Mouse (Mus musculus): ENCODE measurements at regions not wholly inside any gene's neighbourhood (a gene's known extent, or its start where the extent isn't known, plus 50 kb on each side); places are given as distances from the start of the nearest gene placed in this dataset.

GRCm38 (mm10) chr8:24278391-24278790 is 447.3 kb downstream of the Adam3 start:
- H3K27ac ChIP-seq (ENCODE audit: low read depth): no peak overlapping the region
- no peaks in the 10 kb centered on the region for H3K9me3 ChIP-seq (ENCODE audit: low read length)
- H3K36me3 ChIP-seq (replicated peaks; ENCODE audit: insufficient read depth, low read length): no peaks in the 10 kb centered on the region
- no peak for DNase-seq
- no peak for ATAC-seq
- H3K4me2 ChIP-seq (ENCODE audit: low read depth, low read length): no peak overlapping the region
- no peaks in the 10 kb centered on the region for H3K4me1 ChIP-seq (ENCODE audit: insufficient read depth)
- 69% methylated on average over 8 of the region's 8 CpGs for WGBS (ENCODE audit: insufficient replicate concordance)
- TF ChIP-seq CTCF (IDR thresholded peaks at IDR 0.05; ENCODE audit: low read depth) (peak; percentile 31), EP300 (IDR thresholded peaks at IDR 0.05; ENCODE audit: low read depth) (no peak)
- H3K4me3 ChIP-seq (ENCODE audit: low read depth, low read length): no peak overlapping the region
- no peak overlapping the region for H3K9ac ChIP-seq (replicated peaks)
- no peaks in the 10 kb centered on the region for H3K27me3 ChIP-seq (ENCODE audit: insufficient read depth, low read length)

- DNase-seq: no peak
- ATAC-seq: no peak
- no peaks in the 10 kb centered on the region for H3K36me3 ChIP-seq (replicated peaks; ENCODE audit: insufficient read depth, low read length)
- H3K27ac ChIP-seq (ENCODE audit: low read depth): no peak overlapping the region
- no peaks in the 10 kb centered on the region for H3K4me1 ChIP-seq (ENCODE audit: insufficient read depth)
- H3K9me3 ChIP-seq (ENCODE audit: low read length): no peaks in the 10 kb centered on the region
- H3K4me2 ChIP-seq (ENCODE audit: low read depth, low read length): no peak overlapping the region
- no peak overlapping the region for H3K4me3 ChIP-seq (ENCODE audit: low read depth, low read length)
- H3K27me3 ChIP-seq (ENCODE audit: insufficient read depth, low read length): no peaks in the 10 kb centered on the region
- TF ChIP-seq CTCF (IDR thresholded peaks at IDR 0.05; ENCODE audit: low read depth) (no peak), EP300 (IDR thresholded peaks at IDR 0.05; ENCODE audit: low read depth) (no peak)
- no peak overlapping the region for H3K9ac ChIP-seq (replicated peaks)
Measured at GRCm38 (mm10) chr8:24261359-24261758, 464.3 kb downstream of the Adam3 start.

GRCm38 (mm10) chr8:24258622-24259021 is 467.0 kb downstream of the Adam3 start:
- Histone ChIP-seq H3K9me3 (ENCODE audit: low read length) (no peaks in the 10 kb centered on the region), H3K27me3 (ENCODE audit: insufficient read depth, low read length) (no peaks in the 10 kb centered on the region), H3K27ac (ENCODE audit: low read depth) (no peak overlapping the region), H3K9ac (replicated peaks) (no peak overlapping the region), H3K4me3 (ENCODE audit: low read depth, low read length) (no peak overlapping the region), H3K4me2 (ENCODE audit: low read depth, low read length) (no peak overlapping the region), H3K4me1 (ENCODE audit: insufficient read depth) (no peaks in the 10 kb centered on the region), H3K36me3 (replicated peaks; ENCODE audit: insufficient read depth, low read length) (no peaks in the 10 kb centered on the region)
- TF ChIP-seq CTCF (IDR thresholded peaks at IDR 0.05; ENCODE audit: low read depth): no peak
- TF ChIP-seq EP300 (IDR thresholded peaks at IDR 0.05; ENCODE audit: low read depth): no peak
- WGBS (ENCODE audit: insufficient replicate concordance): 79% methylated on average over 3 of the region's 3 CpGs
- ATAC-seq (no peak), DNase-seq (no peak)

- Histone ChIP-seq H3K4me2 (ENCODE audit: low read depth, low read length) (no peak overlapping the region), H3K4me3 (ENCODE audit: low read depth, low read length) (no peak overlapping the region), H3K36me3 (replicated peaks; ENCODE audit: insufficient read depth, low read length) (no peaks in the 10 kb centered on the region), H3K27me3 (ENCODE audit: insufficient read depth, low read length) (no peaks in the 10 kb centered on the region), H3K27ac (ENCODE audit: low read depth) (no peak overlapping the region), H3K4me1 (ENCODE audit: insufficient read depth) (no peaks in the 10 kb centered on the region), H3K9me3 (ENCODE audit: low read length) (peaks cover 2% of the 10 kb centered on the region; the same call in 1 of the 2 replicates), H3K9ac (replicated peaks) (no peak overlapping the region)
- DNase-seq (no peak), ATAC-seq (no peak)
- 46% methylated on average over 6 of the region's 6 CpGs for WGBS (ENCODE audit: insufficient replicate concordance)
- no peak for TF ChIP-seq CTCF (IDR thresholded peaks at IDR 0.05; ENCODE audit: low read depth)
Measured at GRCm38 (mm10) chr8:24242211-24242610, 483.4 kb downstream of the Adam3 start.

GRCm38 (mm10) chr8:24240211-24240983 is 485.3 kb downstream of the Adam3 start:
- Histone ChIP-seq H3K4me2 (ENCODE audit: low read depth, low read length) (no peak overlapping the region), H3K27me3 (ENCODE audit: insufficient read depth, low read length) (no peaks in the 10 kb centered on the region), H3K27ac (ENCODE audit: low read depth) (no peak overlapping the region), H3K9ac (replicated peaks) (no peak overlapping the region), H3K9me3 (ENCODE audit: low read length) (peaks cover 2% of the 10 kb centered on the region; the same call in 1 of the 2 replicates), H3K4me1 (ENCODE audit: insufficient read depth) (no peaks in the 10 kb centered on the region), H3K4me3 (ENCODE audit: low read depth, low read length) (no peak overlapping the region), H3K36me3 (replicated peaks; ENCODE audit: insufficient read depth, low read length) (no peaks in the 10 kb centered on the region)
- no peak for ATAC-seq
- WGBS (ENCODE audit: insufficient replicate concordance): 72% methylated on average over 7 of the region's 7 CpGs
- TF ChIP-seq CTCF (IDR thresholded peaks at IDR 0.05; ENCODE audit: low read depth) (peak; percentile 60), EP300 (IDR thresholded peaks at IDR 0.05; ENCODE audit: low read depth) (no peak)
- DNase-seq: no peak

- WGBS (ENCODE audit: insufficient replicate concordance): 71% methylated on average over 7 of the region's 7 CpGs
- H3K4me2 ChIP-seq (ENCODE audit: low read depth, low read length): no peak overlapping the region
- ATAC-seq: no peak
Measured at GRCm38 (mm10) chr8:24234981-24235380, 490.7 kb downstream of the Adam3 start.

More at GRCm38 (mm10) chr8:24234981-24235380, 490.7 kb downstream of the Adam3 start:
- DNase-seq: no peak
- Histone ChIP-seq H3K27ac (ENCODE audit: low read depth) (no peak overlapping the region), H3K4me3 (ENCODE audit: low read depth, low read length) (no peak overlapping the region), H3K9ac (replicated peaks) (no peak overlapping the region), H3K4me1 (ENCODE audit: insufficient read depth) (no peaks in the 10 kb centered on the region), H3K36me3 (replicated peaks; ENCODE audit: insufficient read depth, low read length) (no peaks in the 10 kb centered on the region), H3K27me3 (ENCODE audit: insufficient read depth, low read length) (no peaks in the 10 kb centered on the region), H3K9me3 (ENCODE audit: low read length) (no peaks in the 10 kb centered on the region)
- TF ChIP-seq EP300 (IDR thresholded peaks at IDR 0.05; ENCODE audit: low read depth): no peak
- no peak for TF ChIP-seq CTCF (IDR thresholded peaks at IDR 0.05; ENCODE audit: low read depth)

Data from liver, postnatal 0 days (tissue).